Mouse (Mus musculus) neural tube, embryonic 13.5 days (tissue): ENCODE data around the gene Usp2. TPM values are rescaled to one million over a fixed set of nuclear protein-coding genes. Genes with fewer than 3 reads are reported as not detected.
A peak's percentile ranks its signal among the peaks of the same experiment; 100 is the strongest.

Experiments used
- ATAC-seq: fragments of 200-750 bp; cut with Nextera tagmentation; 2 replicates; pipeline ENCODE4 v1.8.0; 2017; ENCODE audit warnings: low read depth, mild to moderate bottlenecking, moderate TSS enrichment, moderate library complexity
- H3K27ac ChIP-seq: fragments of 300-500 bp; sonication (generic); replicated peaks from 2 replicates; pipeline ENCODE4 v1.5.1; 2015; ENCODE audit warnings: moderate library complexity, mild to moderate bottlenecking, inconsistent platforms
- H3K27me3 ChIP-seq: fragments of 300-500 bp; sonication (generic); 2 replicates; pipeline ENCODE4 v1.6.1; 2015; ENCODE audit warnings: mild to moderate bottlenecking, inconsistent platforms
- H3K36me3 ChIP-seq: fragments of 300-500 bp; sonication (generic); 2 replicates; pipeline ENCODE4 v1.6.1; 2015; ENCODE audit warnings: mild to moderate bottlenecking, inconsistent platforms
- H3K4me1 ChIP-seq: fragments of 300-500 bp; sonication (generic); replicated peaks from 2 replicates; pipeline ENCODE4 v1.6.1; 2015; ENCODE audit warnings: inconsistent platforms
- H3K4me2 ChIP-seq: fragments of 300-500 bp; sonication (generic); 2 replicates; pipeline ENCODE4 v1.6.1; 2015; ENCODE audit warnings: inconsistent platforms, mild to moderate bottlenecking, moderate library complexity
- H3K4me3 ChIP-seq: fragments of 300-500 bp; sonication (generic); 2 replicates; pipeline ENCODE4 v1.5.1; 2015; ENCODE audit warnings: mild to moderate bottlenecking, inconsistent platforms
- H3K9ac ChIP-seq: fragments of 300-500 bp; sonication (generic); 2 replicates; pipeline ENCODE4 v1.6.1; 2015; ENCODE audit warnings: moderate library complexity, mild to moderate bottlenecking, inconsistent platforms
- H3K9me3 ChIP-seq: fragments of 300-500 bp; sonication (generic); 2 replicates; pipeline ENCODE4 v1.6.1; 2016; ENCODE audit warnings: inconsistent platforms
- WGBS: fragments of 180-500 bp; shearing (Covaris S2); methylation state at CpG from one replicate; pipeline ENCODE4 v1.1.7; 2015; 5-methylcytosine and 5-hydroxymethylcytosine counted together
- polyA plus RNA-seq: library from polyadenylated mRNA; unstranded; fragments of >200 nt; fragmentation: Nextera tagmentation; extraction: Ambion mirVana; gene quantifications from 2 replicates; pipeline ENCODE4 v1.2.1, GENCODE M21; 2015

Gene Usp2
- polyA plus RNA-seq, 1 experiment from 2014 or later = 8.7 TPM

- WGBS = 74% methylated on average over 10 of the region's 10 CpGs
- no peak overlapping the region for H3K9ac ChIP-seq
- H3K27ac ChIP-seq = no peak overlapping the region
- peaks cover 55% of the 10 kb centered on the region for H3K4me1 ChIP-seq
- ATAC-seq = no peak
- H3K36me3 ChIP-seq = no peaks in the 10 kb centered on the region
- H3K4me3 ChIP-seq = no peak overlapping the region
- no peaks in the 10 kb centered on the region for H3K9me3 ChIP-seq
- no peak overlapping the region for H3K4me2 ChIP-seq
- H3K27me3 ChIP-seq = peaks cover 28% of the 10 kb centered on the region
Measured at GRCm38 (mm10) chr9:44079997-44080780, 13.4 kb downstream of the Usp2 start.

DNA sequence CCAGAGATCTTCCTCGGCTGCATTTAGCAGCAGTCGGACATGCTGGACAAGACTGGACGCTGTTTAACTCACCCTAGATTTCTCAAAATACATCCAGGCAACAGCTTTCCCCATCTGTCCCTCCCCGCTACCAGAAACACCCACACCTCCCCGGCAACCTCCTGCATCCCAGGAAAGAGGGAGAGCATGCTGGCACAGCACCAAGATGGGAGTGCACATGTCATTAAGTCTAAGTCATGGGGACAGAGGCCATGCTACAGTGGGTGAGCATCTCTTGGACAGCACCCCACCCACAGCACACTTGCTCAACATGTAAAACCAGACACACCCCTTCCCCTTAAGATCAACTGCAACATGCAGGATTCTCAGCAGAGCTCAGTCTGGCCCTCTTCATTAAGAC is 14.1 kb downstream of the Usp2 start:
- H3K4me2 ChIP-seq = no peak overlapping the region
- H3K4me3 ChIP-seq = no peak overlapping the region
- no peaks in the 10 kb centered on the region for H3K9me3 ChIP-seq
- WGBS = 68% methylated on average over 5 of the region's 5 CpGs
- H3K27me3 ChIP-seq = peaks cover 36% of the 10 kb centered on the region
- H3K9ac ChIP-seq = no peak overlapping the region
- no peak for ATAC-seq
- no peak overlapping the region for H3K27ac ChIP-seq
- peaks cover 54% of the 10 kb centered on the region for H3K4me1 ChIP-seq
- no peaks in the 10 kb centered on the region for H3K36me3 ChIP-seq

DNA sequence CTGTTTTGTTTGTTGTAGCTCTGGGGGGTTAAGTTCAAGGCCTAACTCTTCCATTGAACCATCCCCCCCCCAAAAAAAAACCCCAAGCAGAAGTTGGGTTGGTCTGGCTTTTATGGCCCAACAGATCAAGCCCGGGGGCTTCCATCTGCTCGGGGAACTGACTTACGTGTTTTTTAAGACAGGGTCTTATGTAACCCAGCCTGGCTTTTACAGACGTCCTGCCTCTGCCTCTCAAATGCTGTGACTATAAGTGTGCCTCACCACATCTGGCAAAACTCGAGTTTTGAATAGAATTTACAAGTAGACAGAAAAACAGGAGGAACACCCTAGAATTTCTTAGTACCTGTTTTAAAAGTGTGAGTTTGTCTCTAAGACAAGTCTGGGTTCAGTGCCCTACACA is 14.8 kb downstream of the Usp2 start:
- WGBS = 64% methylated on average over 5 of the region's 5 CpGs
- Histone ChIP-seq H3K36me3 (no peaks in the 10 kb centered on the region), H3K27me3 (peaks cover 42% of the 10 kb centered on the region), H3K9ac (no peak overlapping the region), H3K9me3 (no peaks in the 10 kb centered on the region), H3K4me3 (no peak overlapping the region), H3K4me2 (no peak overlapping the region), H3K4me1 (peaks cover 51% of the 10 kb centered on the region), H3K27ac (no peak overlapping the region)
- no peak for ATAC-seq

DNA sequence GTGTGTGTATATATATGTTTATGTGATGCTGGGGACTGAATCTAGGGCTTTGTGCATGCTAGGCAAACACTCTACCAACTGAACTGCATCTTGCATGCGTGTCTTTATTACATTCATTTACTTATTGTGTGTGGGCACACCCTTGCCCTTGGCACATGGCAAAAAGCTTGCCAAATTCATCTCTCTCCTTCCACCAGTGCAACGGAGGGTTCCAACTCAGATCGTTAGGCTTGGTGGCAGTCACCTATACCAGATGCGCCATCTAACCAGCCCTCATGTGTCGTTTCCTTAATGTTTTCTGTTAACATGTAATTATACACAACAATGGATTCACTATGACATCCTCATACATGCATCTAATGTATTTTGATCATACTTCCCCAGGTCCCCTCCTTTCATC is 15.4 kb downstream of the Usp2 start:
- ATAC-seq = no peak
- Histone ChIP-seq H3K4me2 (no peak overlapping the region), H3K9me3 (no peaks in the 10 kb centered on the region), H3K4me3 (no peak overlapping the region), H3K36me3 (no peaks in the 10 kb centered on the region), H3K4me1 (peaks cover 47% of the 10 kb centered on the region), H3K27me3 (peaks cover 47% of the 10 kb centered on the region), H3K9ac (no peak overlapping the region), H3K27ac (no peak overlapping the region)
- WGBS = 89% methylated on average over 5 of the region's 5 CpGs

DNA sequence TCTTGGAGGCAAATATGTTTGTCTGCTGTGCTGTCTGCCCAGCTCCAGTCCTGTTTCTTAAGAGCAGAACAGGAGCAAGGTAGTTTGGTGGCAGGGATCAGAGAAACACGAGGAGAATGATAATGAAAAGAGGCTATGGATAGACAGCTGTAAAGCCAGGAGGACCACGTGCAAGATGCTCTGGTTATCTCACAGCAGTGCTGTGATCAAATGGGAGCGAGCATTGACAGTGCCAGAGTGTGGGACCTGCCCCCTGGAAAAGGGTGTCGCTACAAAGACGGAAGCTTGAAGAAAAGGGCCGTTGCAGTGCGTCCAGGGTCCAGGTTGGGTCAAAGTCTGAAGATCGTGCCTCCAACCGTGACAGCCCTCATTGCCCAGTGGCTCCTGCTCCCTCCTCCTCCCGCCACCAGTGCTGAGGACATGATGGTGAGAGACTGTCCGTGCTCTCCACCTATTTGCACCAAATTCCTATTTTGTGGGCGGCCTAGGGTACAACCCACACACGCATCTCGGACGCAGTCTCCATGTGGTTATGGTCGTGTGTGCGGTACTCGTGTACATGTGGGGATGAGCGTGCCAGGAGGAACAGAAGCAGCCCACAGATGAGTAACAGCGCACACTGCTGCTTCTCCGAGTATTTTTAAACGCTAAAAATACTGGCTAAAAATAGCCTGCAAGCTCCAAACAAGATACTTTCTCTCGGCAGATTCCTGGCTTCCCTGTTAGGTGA is 16.7 kb downstream of the Usp2 start:
- H3K9me3 ChIP-seq = no peaks in the 10 kb centered on the region
- ATAC-seq = no peak
- H3K4me1 ChIP-seq = peaks cover 49% of the 10 kb centered on the region
- H3K27me3 ChIP-seq = peaks cover 56% of the 10 kb centered on the region
- H3K9ac ChIP-seq = no peak overlapping the region
- H3K36me3 ChIP-seq = no peaks in the 10 kb centered on the region
- peak overlapping the region; percentile 99 for H3K4me2 ChIP-seq
- H3K27ac ChIP-seq = no peak overlapping the region
- 12% methylated on average over 23 of the region's 23 CpGs for WGBS
- peak overlapping the region; percentile 56 for H3K4me3 ChIP-seq

- WGBS = 2% methylated on average over 14 of the region's 14 CpGs
- peak overlapping the region; percentile 75 for H3K9ac ChIP-seq
- H3K27me3 ChIP-seq = peaks cover 56% of the 10 kb centered on the region
- peak overlapping the region; percentile 99 for H3K4me2 ChIP-seq
- peak; percentile 15; the same call in 1 of the 2 replicates for ATAC-seq
- H3K4me3 ChIP-seq = peak overlapping the region; percentile 56
- H3K4me1 ChIP-seq = peaks cover 42% of the 10 kb centered on the region
- no peaks in the 10 kb centered on the region for H3K9me3 ChIP-seq
- no peak overlapping the region for H3K27ac ChIP-seq
- H3K36me3 ChIP-seq = no peaks in the 10 kb centered on the region
Measured at GRCm38 (mm10) chr9:44084236-44084635, 17.4 kb downstream of the Usp2 start.

GRCm38 (mm10) chr9:44084659-44085229 is 17.9 kb downstream of the Usp2 start:
- Histone ChIP-seq H3K27ac (no peak overlapping the region), H3K9ac (peak overlapping the region; percentile 75), H3K27me3 (peaks cover 56% of the 10 kb centered on the region), H3K36me3 (no peaks in the 10 kb centered on the region), H3K9me3 (no peaks in the 10 kb centered on the region), H3K4me1 (peaks cover 42% of the 10 kb centered on the region), H3K4me3 (peak overlapping the region; percentile 56), H3K4me2 (peak overlapping the region; percentile 99)
- peak; percentile 64 for ATAC-seq
- WGBS = under 1% methylated on average over 62 of the region's 62 CpGs

DNA sequence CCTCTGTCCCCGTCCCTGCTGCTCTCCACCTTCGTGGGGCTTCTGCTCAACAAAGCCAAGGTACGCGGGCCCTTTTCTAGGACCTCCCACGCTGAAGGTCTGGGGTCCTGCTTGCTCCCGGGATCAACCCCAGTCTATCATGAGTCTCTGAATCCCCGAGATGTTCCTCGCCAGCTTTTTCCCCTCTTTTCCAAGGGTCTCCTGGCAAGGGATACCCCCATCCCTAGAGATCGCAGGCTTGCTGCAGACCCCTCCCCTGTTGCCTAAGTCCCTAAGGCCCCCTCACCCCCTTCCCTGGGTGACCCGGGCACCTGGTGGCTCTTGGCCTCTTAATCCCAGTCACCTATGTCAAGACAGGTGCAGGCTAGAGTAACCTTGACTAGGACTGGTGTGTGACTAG is 18.5 kb downstream of the Usp2 start:
- Histone ChIP-seq H3K4me2 (peak overlapping the region; percentile 99), H3K27ac (no peak overlapping the region), H3K36me3 (no peaks in the 10 kb centered on the region), H3K27me3 (peaks cover 56% of the 10 kb centered on the region), H3K4me1 (peaks cover 42% of the 10 kb centered on the region), H3K4me3 (peak overlapping the region; percentile 56), H3K9ac (peak overlapping the region; percentile 75), H3K9me3 (no peaks in the 10 kb centered on the region)
- WGBS = 4% methylated on average over 10 of the region's 10 CpGs
- 0 out of 2 replicates have a peak, but pooled peaks have one; percentile 7 for ATAC-seq

DNA sequence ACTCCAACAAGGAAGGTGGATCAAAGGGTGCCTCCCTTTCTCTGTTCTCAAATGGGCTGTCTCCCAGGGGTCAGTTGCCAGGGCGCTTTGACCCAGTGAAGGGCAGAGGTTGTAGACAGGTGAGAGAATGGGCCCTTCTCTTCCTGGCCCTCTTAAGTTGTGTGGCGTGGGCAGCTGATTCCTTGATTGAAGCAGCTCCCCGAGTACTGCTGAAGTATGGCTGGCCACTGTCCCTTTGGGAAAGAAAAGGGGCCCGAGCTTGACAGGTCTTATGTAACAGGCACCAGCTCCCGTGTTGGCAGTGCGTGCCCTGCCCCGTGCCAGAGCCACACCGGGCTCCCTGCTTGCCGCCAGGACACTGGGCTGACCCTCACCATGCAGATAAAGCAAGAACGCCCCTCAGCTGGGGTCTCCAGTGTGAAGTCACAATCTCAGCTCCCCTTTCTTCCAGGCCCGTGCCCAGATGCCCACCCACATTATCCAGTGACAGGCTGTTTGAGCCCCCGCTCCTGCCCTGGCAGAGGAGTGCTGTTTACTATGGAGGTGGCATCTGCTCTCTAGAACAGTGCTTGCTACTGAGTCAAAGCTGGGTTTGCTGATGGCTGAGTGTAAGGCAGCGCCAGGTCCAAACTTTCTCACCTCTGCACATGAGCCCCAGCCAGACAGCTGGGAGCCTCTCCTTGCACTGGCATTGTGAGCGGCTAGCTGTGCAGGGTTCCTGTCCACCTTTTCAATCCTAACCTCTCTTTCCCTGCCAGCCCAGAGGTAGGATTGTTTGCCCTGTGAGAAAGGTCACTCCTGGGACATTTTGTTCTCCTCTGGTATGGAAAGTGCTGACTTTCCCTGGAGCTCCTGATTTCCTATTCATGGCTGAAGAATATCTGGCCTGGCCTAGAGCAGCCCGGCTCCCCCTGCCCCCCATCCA is 19.2 kb downstream of the Usp2 start:
- H3K4me3 ChIP-seq = no peak overlapping the region

DNA sequence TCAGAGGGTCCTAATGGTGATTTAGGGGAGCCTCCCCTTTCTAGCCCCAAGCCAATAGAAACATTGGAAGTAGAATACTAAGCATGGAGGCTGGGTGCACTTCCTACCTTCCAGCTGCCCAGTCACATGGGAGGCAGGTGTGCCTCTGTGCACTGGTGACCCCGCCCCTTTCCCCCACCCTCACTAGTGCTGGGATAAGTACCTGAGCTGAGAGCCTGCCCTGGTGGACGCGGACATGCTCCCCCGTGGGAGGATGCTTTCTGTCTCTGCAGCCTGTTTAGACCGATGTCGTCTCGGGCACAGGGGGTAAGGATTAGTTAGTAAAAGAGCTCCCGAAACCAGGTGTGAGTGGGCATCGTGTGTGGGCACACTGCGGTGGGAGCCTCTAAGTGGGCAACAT is 20.1 kb downstream of the Usp2 start:
- ATAC-seq = no peak
- H3K4me3 ChIP-seq = no peak overlapping the region
- H3K36me3 ChIP-seq = 0 out of 2 replicates have a peak, but pooled peaks cover 9% of the 10 kb centered on the region
- no peaks in the 10 kb centered on the region for H3K9me3 ChIP-seq
- WGBS = 48% methylated on average over 10 of the region's 10 CpGs
- H3K27me3 ChIP-seq = peaks cover 56% of the 10 kb centered on the region
- H3K4me1 ChIP-seq = peaks cover 32% of the 10 kb centered on the region
- H3K4me2 ChIP-seq = no peak overlapping the region
- no peak overlapping the region for H3K27ac ChIP-seq
- no peak overlapping the region for H3K9ac ChIP-seq

More for the DNA sequence above, 19.2 kb downstream of the Usp2 start:
- Histone ChIP-seq H3K27ac (no peak overlapping the region), H3K9me3 (no peaks in the 10 kb centered on the region), H3K9ac (no peak overlapping the region), H3K36me3 (0 out of 2 replicates have a peak, but pooled peaks cover 2% of the 10 kb centered on the region), H3K4me2 (peak overlapping the region; percentile 99), H3K4me1 (peaks cover 38% of the 10 kb centered on the region), H3K27me3 (peaks cover 56% of the 10 kb centered on the region)
- no peak for ATAC-seq
- WGBS = 68% methylated on average over 15 of the region's 15 CpGs

- Histone ChIP-seq H3K9me3 (no peaks in the 10 kb centered on the region), H3K4me2 (no peak overlapping the region), H3K27ac (no peak overlapping the region), H3K9ac (no peak overlapping the region), H3K4me1 (peaks cover 32% of the 10 kb centered on the region), H3K4me3 (no peak overlapping the region), H3K36me3 (peaks cover 13% of the 10 kb centered on the region; the same call in 1 of the 2 replicates), H3K27me3 (peaks cover 49% of the 10 kb centered on the region)
- 17% methylated on average over 15 of the region's 15 CpGs for WGBS
- ATAC-seq = no peak
Measured at GRCm38 (mm10) chr9:44087761-44088455, 21.1 kb downstream of the Usp2 start.
